Mouse (Mus musculus) liver, embryonic 13.5 days (tissue): ENCODE results near the gene Zfp956. TPM values are rescaled to one million over a fixed set of nuclear protein-coding genes. Genes with fewer than 3 reads are reported as not detected.
"Not testable (repeated sequence)": the region's sequence is repeated elsewhere in the genome, so short reads cannot be mapped to it uniquely, and the experiment has no call there.

Experiments
- ATAC-seq: fragments of 200-750 bp; cut with Nextera tagmentation; 2 replicates; pipeline ENCODE4 v1.8.0; 2017; ENCODE audit warnings: low read depth, mild to moderate bottlenecking, moderate number of reproducible peaks, moderate library complexity
- DNase-seq: peaks from one replicate; pipeline ENCODE4 v3.0.0; 2022
- H3K27ac ChIP-seq: fragments of 300-500 bp; sonication (generic); 2 replicates; pipeline ENCODE4 v1.5.1; 2015; ENCODE audit warnings: moderate library complexity, mild to moderate bottlenecking, inconsistent platforms
- H3K27me3 ChIP-seq: fragments of 300-500 bp; sonication (generic); 2 replicates; pipeline ENCODE4 v1.6.1; 2015; ENCODE audit warnings: mild to moderate bottlenecking, inconsistent platforms
- H3K36me3 ChIP-seq: fragments of 300-500 bp; sonication (generic); 2 replicates; pipeline ENCODE4 v1.6.1; 2015; ENCODE audit warnings: mild to moderate bottlenecking, inconsistent platforms
- H3K4me1 ChIP-seq: fragments of 300-500 bp; sonication (generic); replicated peaks from 2 replicates; pipeline ENCODE4 v1.6.1; 2015; ENCODE audit warnings: inconsistent platforms
- H3K4me2 ChIP-seq: fragments of 300-500 bp; sonication (generic); 2 replicates; pipeline ENCODE4 v1.6.1; 2015; ENCODE audit warnings: inconsistent platforms, mild to moderate bottlenecking, moderate library complexity
- H3K4me3 ChIP-seq: fragments of 300-500 bp; sonication (generic); replicated peaks from 2 replicates; pipeline ENCODE4 v1.5.1; 2015; ENCODE audit warnings: mild to moderate bottlenecking, inconsistent platforms
- H3K9ac ChIP-seq: fragments of 300-500 bp; sonication (generic); 2 replicates; pipeline ENCODE4 v1.6.1; 2015; ENCODE audit warnings: mild to moderate bottlenecking, inconsistent platforms
- H3K9me3 ChIP-seq: fragments of 300-500 bp; sonication (generic); replicated peaks from 2 replicates; pipeline ENCODE4 v1.6.1; 2016; ENCODE audit warnings: inconsistent platforms
- WGBS: fragments of 180-500 bp; shearing (Covaris S2); methylation state at CpG from one replicate; pipeline ENCODE4 v1.1.7; 2015; ENCODE audit not compliant: insufficient replicate concordance; 5-methylcytosine and 5-hydroxymethylcytosine counted together
- polyA plus RNA-seq: library from polyadenylated mRNA; unstranded; fragments of >200 nt; fragmentation: Nextera tagmentation; extraction: Ambion mirVana; gene quantifications from 2 replicates; pipeline ENCODE4 v1.2.1, GENCODE M21; 2015

Gene Zfp956
- polyA plus RNA-seq, 1 experiment from 2014 or later: 3.5 TPM

GRCm38 (mm10) chr6:47920447-47921340 lies 32.5 kb upstream of the Zfp956 start, which contains the start of gene Zfp212:
Zfp212 (plus strand) TSS chr6:47920476.
- peak within 1 kb of the TSS; percentile 93 for H3K9ac ChIP-seq
- H3K27ac ChIP-seq: peak within 1 kb of the TSS; percentile 98
- under 1% methylated on average over 67 of the region's 67 CpGs for WGBS
- DNase-seq (peak; percentile 84), ATAC-seq (peak; percentile 91)
- no peaks in the 10 kb centered on the region for H3K9me3 ChIP-seq
- H3K36me3 ChIP-seq: no peaks in the 10 kb centered on the region
- H3K4me1 ChIP-seq: peaks cover 61% of the 10 kb centered on the region
- peak within 1 kb of the TSS; percentile 89 for H3K4me3 ChIP-seq
- H3K27me3 ChIP-seq: no peaks in the 10 kb centered on the region
- peak within 1 kb of the TSS; percentile 76 for H3K4me2 ChIP-seq

DNA sequence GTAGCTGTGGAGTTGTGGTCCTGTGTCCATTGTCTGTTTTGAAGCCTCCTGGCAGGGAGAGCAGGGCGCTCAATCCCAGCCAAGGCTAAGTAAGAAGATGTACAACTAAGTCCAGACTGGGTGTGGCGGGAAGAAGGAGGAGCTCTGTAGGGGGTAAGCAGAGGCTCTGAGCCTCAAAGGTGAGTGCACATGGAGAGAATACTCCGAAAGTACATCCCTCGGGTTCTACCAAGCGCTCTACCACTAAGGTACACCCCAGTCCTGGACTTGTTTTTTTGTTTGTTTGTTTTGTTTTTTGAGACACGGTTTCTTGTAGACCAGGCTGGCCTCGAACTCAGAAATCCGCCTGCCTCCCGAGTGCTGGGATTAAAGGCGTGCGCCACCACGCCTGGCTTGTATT lies 10.7 kb upstream of the Zfp956 start:
- WGBS: 41% methylated on average over 12 of the region's 12 CpGs
- Histone ChIP-seq H3K4me1 (peaks cover 20% of the 10 kb centered on the region), H3K27ac (peak overlapping the region; percentile 75; the same call in 1 of the 2 replicates), H3K9me3 (no peaks in the 10 kb centered on the region), H3K27me3 (no peaks in the 10 kb centered on the region), H3K9ac (peak overlapping the region; percentile 85), H3K36me3 (peaks cover 21% of the 10 kb centered on the region), H3K4me2 (peak overlapping the region; percentile 96), H3K4me3 (peak overlapping the region; percentile 68)
- DNase-seq: no peak
- ATAC-seq: peak; percentile 21; the same call in 1 of the 2 replicates

DNA sequence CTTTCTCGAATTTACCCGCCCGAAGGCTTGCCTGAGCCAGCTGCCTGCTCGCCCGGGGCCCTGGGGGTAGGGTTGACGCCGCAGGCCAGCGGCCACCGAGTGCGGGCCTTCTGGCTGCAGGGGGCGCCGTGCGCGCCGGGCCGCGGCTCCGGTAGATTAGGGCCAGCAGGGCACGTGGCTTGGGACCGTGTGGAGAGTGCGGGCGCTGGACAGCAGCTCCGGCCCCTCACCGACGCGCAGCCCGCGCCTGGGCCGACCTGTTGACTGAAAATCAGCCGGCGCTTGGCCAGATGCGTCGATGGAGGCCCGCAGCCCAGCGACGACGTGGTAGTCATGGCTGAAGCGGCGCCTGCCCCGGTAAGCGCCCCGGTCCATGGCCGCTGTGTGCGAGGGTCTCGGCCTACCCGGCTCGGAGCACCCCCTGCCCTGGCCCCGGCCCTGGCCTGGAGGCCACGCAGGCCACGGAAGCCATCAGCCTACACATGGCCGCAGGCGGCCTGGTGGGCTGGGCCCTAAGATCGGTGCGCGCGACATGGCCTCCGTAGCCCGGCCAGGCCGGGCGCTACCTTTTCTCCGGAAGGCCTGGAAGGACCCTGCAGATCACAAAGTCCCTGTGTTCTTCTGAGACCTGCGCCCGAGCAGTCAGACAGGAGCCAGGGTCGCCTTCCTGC lies 10.0 kb upstream of the Zfp956 start:
- peak overlapping the region; percentile 85 for H3K9ac ChIP-seq
- H3K27ac ChIP-seq: peak overlapping the region; percentile 75
- no peaks in the 10 kb centered on the region for H3K27me3 ChIP-seq
- peak overlapping the region; percentile 96 for H3K4me2 ChIP-seq
- no peaks in the 10 kb centered on the region for H3K9me3 ChIP-seq
- DNase-seq (peak; percentile 76), ATAC-seq (peak; percentile 94)
- 11% methylated on average over 64 of the region's 64 CpGs for WGBS
- peaks cover 21% of the 10 kb centered on the region for H3K36me3 ChIP-seq
- H3K4me3 ChIP-seq: peak overlapping the region; percentile 68
- peaks cover 20% of the 10 kb centered on the region for H3K4me1 ChIP-seq

GRCm38 (mm10) chr6:47943721-47944120 lies 9.5 kb upstream of the Zfp956 start:
- Histone ChIP-seq H3K27me3 (no peaks in the 10 kb centered on the region), H3K4me3 (peak overlapping the region; percentile 68), H3K9me3 (no peaks in the 10 kb centered on the region), H3K4me1 (peaks cover 20% of the 10 kb centered on the region), H3K4me2 (peak overlapping the region; percentile 96), H3K36me3 (peaks cover 23% of the 10 kb centered on the region), H3K27ac (peak overlapping the region; percentile 75), H3K9ac (peak overlapping the region; percentile 85)
- no peak for ATAC-seq
- WGBS: 46% methylated on average over 3 of the region's 3 CpGs
- no peak for DNase-seq

GRCm38 (mm10) chr6:47947388-47947787 lies 5.8 kb upstream of the Zfp956 start:
- WGBS: 82% methylated on average over 4 of the region's 4 CpGs
- H3K27ac ChIP-seq: no peak overlapping the region
- H3K4me1 ChIP-seq: peaks cover 17% of the 10 kb centered on the region
- DNase-seq (no peak), ATAC-seq (no peak)
- no peak overlapping the region for H3K4me3 ChIP-seq
- no peaks in the 10 kb centered on the region for H3K9me3 ChIP-seq
- H3K9ac ChIP-seq: no peak overlapping the region
- H3K36me3 ChIP-seq: peaks cover 28% of the 10 kb centered on the region
- H3K4me2 ChIP-seq: no peak overlapping the region
- H3K27me3 ChIP-seq: no peaks in the 10 kb centered on the region

DNA sequence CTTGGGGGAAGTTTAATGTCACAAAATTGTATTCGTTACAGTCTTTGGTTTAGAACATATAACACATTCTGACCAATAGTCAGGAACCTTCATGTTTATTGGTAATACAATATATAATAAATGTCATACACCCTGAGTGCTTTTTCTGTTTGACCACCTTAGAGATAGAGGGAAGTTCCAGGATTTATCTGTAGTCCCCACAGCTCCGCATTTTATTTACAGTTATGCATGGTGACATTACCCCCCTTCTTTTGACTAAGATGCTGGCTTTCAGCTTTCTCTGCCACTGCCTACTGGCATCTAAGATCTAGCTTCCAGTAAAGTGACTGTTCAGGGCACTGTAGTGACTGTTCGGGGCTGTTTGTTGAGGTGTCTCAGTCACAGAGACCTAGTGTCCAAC lies 1.2 kb downstream of the Zfp956 start:
- ATAC-seq: no peak
- H3K9ac ChIP-seq: peak overlapping the region; percentile 81; the same call in 1 of the 2 replicates
- WGBS: 56% methylated on average over 3 of the region's 3 CpGs

DNA sequence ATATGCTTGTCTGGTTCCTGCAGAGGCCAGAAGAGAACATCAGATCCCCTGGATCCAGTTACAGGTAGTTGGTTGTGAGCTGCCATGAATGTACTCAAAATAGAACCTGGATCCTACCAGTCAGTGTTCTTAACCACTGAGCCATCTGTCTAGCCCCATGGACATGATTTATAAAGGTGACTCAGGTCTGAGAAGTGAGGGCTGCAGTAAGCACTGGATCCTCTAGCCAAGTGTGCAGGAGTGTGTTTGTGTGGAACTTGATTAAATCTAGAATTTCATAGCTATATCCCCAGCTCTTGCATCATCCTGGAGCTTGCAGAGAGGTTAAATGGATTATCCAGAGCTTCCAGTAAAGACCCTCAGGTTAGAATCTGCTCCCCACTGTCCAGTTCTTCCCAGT lies 4.6 kb downstream of the Zfp956 start:
- no peak for ATAC-seq
- Histone ChIP-seq H3K36me3 (peaks cover 48% of the 10 kb centered on the region), H3K27ac (no peak overlapping the region), H3K9ac (no peak overlapping the region), H3K27me3 (no peaks in the 10 kb centered on the region), H3K4me1 (peaks cover 19% of the 10 kb centered on the region), H3K4me3 (no peak overlapping the region), H3K4me2 (no peak overlapping the region), H3K9me3 (no peaks in the 10 kb centered on the region)
- no peak for DNase-seq

More for the DNA sequence above, 1.2 kb downstream of the Zfp956 start:
- H3K4me3 ChIP-seq: peak overlapping the region; percentile 69
- no peak for DNase-seq
- no peak overlapping the region for H3K27ac ChIP-seq
- H3K36me3 ChIP-seq: peaks cover 24% of the 10 kb centered on the region
- H3K9me3 ChIP-seq: no peaks in the 10 kb centered on the region
- peaks cover 24% of the 10 kb centered on the region for H3K4me1 ChIP-seq
- H3K4me2 ChIP-seq: peak overlapping the region; percentile 80
- no peaks in the 10 kb centered on the region for H3K27me3 ChIP-seq

- Histone ChIP-seq H3K4me3 (no peak overlapping the region), H3K4me1 (no peaks in the 10 kb centered on the region), H3K27me3 (no peaks in the 10 kb centered on the region), H3K4me2 (no peak overlapping the region), H3K36me3 (peaks cover 70% of the 10 kb centered on the region), H3K9ac (no peak overlapping the region), H3K9me3 (no peaks in the 10 kb centered on the region), H3K27ac (no peak overlapping the region)
- ATAC-seq: no peak
- 72% methylated on average over 6 of the region's 6 CpGs for WGBS
- DNase-seq: no peak
Measured at GRCm38 (mm10) chr6:47960685-47961421, 7.7 kb downstream of the Zfp956 start.

DNA sequence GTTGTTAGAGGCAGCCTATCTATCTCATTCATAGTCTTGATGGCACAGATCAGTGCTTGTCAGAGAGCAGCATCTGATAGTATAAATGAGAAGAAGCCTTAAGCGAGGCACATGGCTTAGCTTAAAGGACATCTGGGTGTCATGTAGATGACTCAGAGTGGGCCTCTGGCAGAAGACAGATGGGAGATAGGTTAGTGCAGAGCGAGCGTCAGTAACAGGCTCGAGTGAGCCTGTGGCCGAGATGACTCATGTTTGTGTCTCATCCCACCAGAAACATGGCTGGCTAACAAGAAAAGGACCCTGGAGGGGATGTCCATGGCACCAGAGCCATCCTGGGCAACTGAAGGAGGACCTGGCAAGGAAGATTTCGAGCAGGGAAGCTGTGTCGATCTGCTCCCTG lies 9.9 kb downstream of the Zfp956 start:
- H3K9me3 ChIP-seq: no peaks in the 10 kb centered on the region
- DNase-seq (no peak), ATAC-seq (no peak)
- H3K4me2 ChIP-seq: no peak overlapping the region
- no peak overlapping the region for H3K9ac ChIP-seq
- H3K27ac ChIP-seq: no peak overlapping the region
- H3K27me3 ChIP-seq: no peaks in the 10 kb centered on the region
- no peak overlapping the region for H3K4me3 ChIP-seq
- 76% methylated on average over 7 of the region's 7 CpGs for WGBS
- H3K36me3 ChIP-seq: peaks cover 51% of the 10 kb centered on the region
- H3K4me1 ChIP-seq: no peaks in the 10 kb centered on the region

- not testable (repeated sequence) for H3K27ac ChIP-seq, H3K9me3 ChIP-seq, DNase-seq, H3K4me3 ChIP-seq, H3K4me2 ChIP-seq, H3K27me3 ChIP-seq, ATAC-seq, H3K4me1 ChIP-seq, H3K9ac ChIP-seq
- 54% methylated on average over 1 of the region's 1 CpGs for WGBS
- H3K36me3 ChIP-seq: peaks cover 21% of the 10 kb centered on the region
Measured at GRCm38 (mm10) chr6:47968166-47968565, 15.0 kb downstream of the Zfp956 start.

GRCm38 (mm10) chr6:47974599-47974998 lies 21.4 kb downstream of the Zfp956 start:
- Histone ChIP-seq H3K4me1 (no peaks in the 10 kb centered on the region), H3K4me3 (no peak overlapping the region), H3K4me2 (no peak overlapping the region), H3K36me3 (no peaks in the 10 kb centered on the region), H3K27me3 (no peaks in the 10 kb centered on the region), H3K9ac (no peak overlapping the region), H3K9me3 (no peaks in the 10 kb centered on the region), H3K27ac (no peak overlapping the region)
- WGBS: 62% methylated on average over 1 of the region's 1 CpGs
- ATAC-seq (no peak), DNase-seq (no peak)
